Mouse (Mus musculus): Measurements from ENCODE around the gene Fbxw10. TPM values are rescaled to one million over a fixed set of nuclear protein-coding genes. Genes with fewer than 3 reads are reported as not detected.

Fbxw10 gene
- polyA plus RNA-seq, 1 experiment from 2014 or later, result 0.73 TPM

DNA sequence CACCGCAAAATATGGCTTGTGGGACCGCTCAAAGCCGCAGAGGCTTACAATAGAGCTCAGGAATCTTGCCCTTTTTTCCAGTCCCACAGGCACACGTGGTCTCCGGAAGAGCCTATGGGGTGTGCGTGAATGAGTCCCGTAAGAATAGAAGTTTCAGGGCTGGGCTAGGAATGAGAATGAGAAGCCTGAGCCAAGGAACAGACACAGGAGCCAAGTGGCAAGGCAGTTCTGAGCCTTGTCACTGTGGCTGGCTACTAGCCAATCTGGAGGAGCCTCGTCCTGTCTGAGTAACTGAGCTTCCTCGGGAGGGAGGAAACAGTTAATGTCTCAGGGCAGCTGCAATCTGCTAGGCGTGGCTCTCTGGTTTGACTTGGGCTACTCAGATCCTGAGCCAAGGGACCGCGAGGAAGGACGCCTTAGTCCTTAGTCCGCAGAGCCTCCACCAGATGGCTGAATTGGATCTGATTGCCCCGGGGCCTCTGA is 26.8 kb upstream of the Fbxw10 start, which contains the start of gene Trim16:
Gene Trim16 (plus strand): TSS at position 173 of the 483 bp plus-strand sequence.
- Histone ChIP-seq H3K4me1 (replicated peaks) (peaks cover 39% of the 10 kb centered on the region), H3K4me3 (replicated peaks) (peak within 1 kb of the TSS; percentile 44), H3K36me3 (no peaks in the 10 kb centered on the region), H3K27me3 (peaks cover 2% of the 10 kb centered on the region; the same call in 1 of the 2 replicates), H3K4me2 (peak within 1 kb of the TSS; percentile 69), H3K9ac (replicated peaks) (peak within 1 kb of the TSS; percentile 58), H3K9me3 (no peaks in the 10 kb centered on the region), H3K27ac (peak within 1 kb of the TSS; percentile 66)
- WGBS, result 14% methylated on average over 15 of the region's 15 CpGs
- peak; percentile 61 for ATAC-seq (ENCODE audit: insufficient number of reproducible peaks, insufficient read depth, low FRiP score, low TSS enrichment, low read depth)

DNA sequence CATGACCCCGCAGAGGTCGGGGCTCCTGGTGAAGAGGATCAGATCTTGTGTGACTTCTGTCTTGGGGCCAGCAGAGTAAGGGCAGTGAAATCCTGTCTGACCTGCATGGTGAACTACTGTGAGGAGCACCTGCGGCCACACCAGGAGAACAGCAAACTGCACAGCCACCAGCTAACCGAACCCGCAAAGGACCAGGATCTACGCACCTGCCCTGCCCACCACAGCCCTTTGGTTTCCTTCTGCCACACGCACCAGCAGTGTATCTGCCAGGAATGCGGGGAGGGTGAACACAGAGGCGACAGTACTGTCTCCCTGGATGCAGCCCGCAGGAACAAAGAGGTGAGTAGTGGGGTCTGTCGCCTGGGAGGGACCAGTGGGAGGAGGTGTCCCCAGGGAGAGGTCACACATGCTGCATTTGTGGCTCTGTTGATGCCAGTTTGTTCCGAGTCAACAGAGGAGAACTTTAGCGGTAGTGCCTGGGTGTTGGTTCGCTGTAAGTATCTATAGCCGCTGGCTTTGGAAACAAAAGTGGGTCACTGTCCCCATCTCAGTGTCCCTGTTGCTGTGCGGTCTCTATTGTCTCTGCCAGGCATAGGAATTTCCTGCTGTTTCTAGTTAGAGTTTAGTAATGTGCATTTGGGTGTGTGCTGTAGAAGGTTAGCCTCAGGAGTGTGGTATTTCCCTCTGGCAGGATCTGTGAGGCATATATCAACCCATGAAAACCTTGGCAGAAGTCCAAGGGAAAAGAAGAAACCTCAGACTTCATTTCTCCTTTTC is 26.0 kb upstream of the Fbxw10 start:
- no peaks in the 10 kb centered on the region for H3K36me3 ChIP-seq
- peak overlapping the region; percentile 66 for H3K27ac ChIP-seq
- no peaks in the 10 kb centered on the region for H3K9me3 ChIP-seq
- H3K4me2 ChIP-seq, result peak overlapping the region; percentile 69
- WGBS, result 22% methylated on average over 16 of the region's 16 CpGs
- peaks cover 2% of the 10 kb centered on the region; the same call in 1 of the 2 replicates for H3K27me3 ChIP-seq
- 0 out of 2 replicates have a peak, but pooled peaks have one; percentile 35 for ATAC-seq (ENCODE audit: insufficient number of reproducible peaks, insufficient read depth, low FRiP score, low TSS enrichment, low read depth)
- H3K4me3 ChIP-seq (replicated peaks), result peak overlapping the region; percentile 44
- peak overlapping the region; percentile 58 for H3K9ac ChIP-seq (replicated peaks)
- peaks cover 46% of the 10 kb centered on the region for H3K4me1 ChIP-seq (replicated peaks)

DNA sequence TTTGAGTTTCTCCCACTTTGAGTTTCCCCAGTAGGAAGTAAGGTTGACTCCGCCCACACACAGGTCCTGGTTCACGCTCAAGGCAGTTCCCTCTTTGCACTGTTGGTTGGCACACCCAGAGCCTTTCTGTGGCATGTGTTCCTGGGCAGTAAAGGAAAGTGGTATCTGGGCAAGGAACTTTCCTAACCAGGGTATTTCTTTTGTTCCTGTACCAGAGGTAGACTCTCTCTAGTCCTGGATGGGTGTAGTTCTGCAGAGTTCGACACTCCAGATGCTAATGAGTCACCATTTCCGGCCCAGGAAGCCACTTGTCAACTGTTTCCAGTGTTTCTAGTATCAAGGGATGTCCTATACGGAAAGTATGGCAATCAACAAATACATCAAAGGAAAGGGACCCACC is 25.0 kb upstream of the Fbxw10 start:
- ATAC-seq (ENCODE audit: insufficient number of reproducible peaks, insufficient read depth, low FRiP score, low TSS enrichment, low read depth), result no peak
- H3K9ac ChIP-seq (replicated peaks), result no peak overlapping the region

DNA sequence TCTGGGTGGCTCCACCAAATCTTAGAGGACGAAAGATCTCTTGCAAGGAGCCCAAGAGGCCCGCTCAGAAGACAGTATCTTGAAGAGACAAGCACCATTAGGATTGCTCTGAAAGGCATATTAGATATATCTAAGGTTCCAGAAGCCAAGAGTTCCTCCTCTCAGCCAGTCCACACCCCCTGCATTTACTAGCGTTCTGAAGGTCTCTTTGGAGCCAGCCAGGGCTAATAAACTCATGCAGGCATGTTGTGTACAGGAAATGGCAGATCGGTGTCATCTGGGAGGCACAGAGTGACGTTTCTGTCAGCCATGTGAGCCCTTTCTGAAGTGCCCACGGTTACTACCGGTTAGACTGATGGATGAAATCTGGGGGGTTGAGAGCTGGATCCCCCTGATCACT is 22.7 kb upstream of the Fbxw10 start:
- Histone ChIP-seq H3K4me2 (0 out of 2 replicates have a peak overlapping the region, but pooled peaks have one; percentile 3), H3K36me3 (no peaks in the 10 kb centered on the region), H3K4me3 (replicated peaks) (no peak overlapping the region), H3K4me1 (replicated peaks) (peaks cover 47% of the 10 kb centered on the region), H3K9ac (replicated peaks) (no peak overlapping the region), H3K9me3 (no peaks in the 10 kb centered on the region), H3K27ac (no peak overlapping the region), H3K27me3 (peaks cover 2% of the 10 kb centered on the region; the same call in 1 of the 2 replicates)
- WGBS, result 58% methylated on average over 7 of the region's 7 CpGs
- ATAC-seq (ENCODE audit: insufficient number of reproducible peaks, insufficient read depth, low FRiP score, low TSS enrichment, low read depth), result no peak

More for the DNA sequence above, 25.0 kb upstream of the Fbxw10 start:
- H3K4me3 ChIP-seq (replicated peaks), result peak overlapping the region; percentile 5; the same call in 1 of the 2 replicates
- H3K4me1 ChIP-seq (replicated peaks), result peaks cover 47% of the 10 kb centered on the region
- peaks cover 2% of the 10 kb centered on the region; the same call in 1 of the 2 replicates for H3K27me3 ChIP-seq
- no peaks in the 10 kb centered on the region for H3K36me3 ChIP-seq
- H3K4me2 ChIP-seq, result peak overlapping the region; percentile 41
- H3K9me3 ChIP-seq, result no peaks in the 10 kb centered on the region
- no peak overlapping the region for H3K27ac ChIP-seq
- WGBS, result 70% methylated on average over 5 of the region's 5 CpGs

DNA sequence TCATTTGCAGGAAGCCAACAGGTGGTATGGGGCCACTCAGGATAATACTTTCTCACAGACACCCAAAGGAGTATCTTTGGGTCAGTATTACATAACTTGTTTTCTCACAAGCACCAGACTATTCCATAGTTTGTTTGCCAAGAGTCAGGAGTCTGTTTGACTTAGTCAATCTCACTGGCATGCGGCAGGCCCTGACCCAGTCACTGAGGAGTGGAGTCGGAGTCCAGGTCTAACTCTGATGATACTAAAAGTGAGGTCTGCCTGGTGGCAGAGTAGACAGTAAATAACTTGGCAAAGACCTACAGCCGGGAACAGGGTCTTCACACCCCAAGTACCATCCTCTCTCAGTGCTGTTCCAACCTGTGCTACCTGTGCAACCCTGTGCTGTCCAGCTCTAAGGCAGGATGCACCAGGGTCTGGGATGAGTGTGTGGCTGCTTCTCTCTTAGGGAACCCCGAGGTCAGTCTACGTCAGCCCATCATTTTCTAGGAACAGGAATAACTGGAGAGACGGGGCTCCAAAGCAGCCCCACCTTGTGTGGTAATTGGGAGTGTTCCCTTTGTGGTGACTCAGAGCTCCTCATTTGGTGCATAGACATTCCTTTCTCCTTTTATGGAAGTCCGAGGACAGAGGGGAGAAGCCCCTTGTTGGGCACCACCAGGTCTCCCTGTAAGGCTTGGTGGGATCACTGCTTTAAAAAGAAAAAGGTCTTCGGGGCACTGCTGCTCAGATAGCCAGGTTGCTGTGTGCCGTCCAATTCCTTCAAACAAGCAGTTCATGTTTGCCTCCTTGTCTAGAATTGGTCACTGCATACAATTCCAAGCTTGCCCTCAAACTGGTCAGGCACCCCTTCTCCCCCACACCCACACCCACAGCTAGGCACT is 21.4 kb upstream of the Fbxw10 start:
- no peak for ATAC-seq (ENCODE audit: insufficient number of reproducible peaks, insufficient read depth, low FRiP score, low TSS enrichment, low read depth)
- peaks cover 36% of the 10 kb centered on the region for H3K4me1 ChIP-seq (replicated peaks)
- H3K9ac ChIP-seq (replicated peaks), result no peak overlapping the region
- 76% methylated on average over 9 of the region's 9 CpGs for WGBS
- H3K36me3 ChIP-seq, result no peaks in the 10 kb centered on the region
- H3K27ac ChIP-seq, result no peak overlapping the region
- H3K27me3 ChIP-seq, result peaks cover 2% of the 10 kb centered on the region; the same call in 1 of the 2 replicates
- H3K4me3 ChIP-seq (replicated peaks), result no peak overlapping the region
- H3K4me2 ChIP-seq, result no peak overlapping the region
- no peaks in the 10 kb centered on the region for H3K9me3 ChIP-seq

DNA sequence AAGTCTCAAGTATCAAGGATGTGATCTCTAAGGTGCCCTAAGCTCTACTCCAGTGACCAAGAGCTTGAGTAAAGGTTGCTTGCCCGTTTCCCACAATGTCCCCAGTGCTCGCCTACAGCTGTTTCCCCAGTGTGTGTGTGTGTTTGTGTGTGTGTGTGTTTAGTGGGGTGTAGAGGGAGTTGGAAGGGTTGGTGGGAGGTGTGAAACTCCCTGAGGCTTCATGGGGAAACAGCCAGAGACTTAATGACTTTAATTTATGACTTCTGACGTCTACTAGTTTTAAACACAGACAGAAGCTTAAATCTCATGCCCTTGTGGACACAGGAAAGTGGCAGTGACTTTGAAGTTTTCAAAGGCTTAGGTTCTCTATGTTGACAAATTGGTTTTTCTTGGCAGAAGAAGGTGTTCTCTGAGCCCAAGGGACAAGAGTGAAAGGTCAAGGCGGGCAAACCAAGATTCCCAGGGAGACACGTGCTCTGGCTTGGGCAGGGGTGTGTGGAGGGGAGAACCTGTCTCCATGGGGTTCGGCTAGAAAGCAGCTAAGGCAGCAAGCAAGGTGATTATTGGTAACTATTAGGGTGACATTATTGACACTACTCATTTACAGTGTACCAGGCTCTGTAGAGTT is 20.6 kb upstream of the Fbxw10 start:
- no peak for ATAC-seq (ENCODE audit: insufficient number of reproducible peaks, insufficient read depth, low FRiP score, low TSS enrichment, low read depth)
- WGBS, result 24% methylated on average over 6 of the region's 6 CpGs
- H3K27ac ChIP-seq, result no peak overlapping the region
- H3K27me3 ChIP-seq, result no peaks in the 10 kb centered on the region
- no peaks in the 10 kb centered on the region for H3K9me3 ChIP-seq
- no peak overlapping the region for H3K4me3 ChIP-seq (replicated peaks)
- peaks cover 28% of the 10 kb centered on the region for H3K4me1 ChIP-seq (replicated peaks)
- H3K36me3 ChIP-seq, result no peaks in the 10 kb centered on the region
- H3K9ac ChIP-seq (replicated peaks), result no peak overlapping the region
- no peak overlapping the region for H3K4me2 ChIP-seq

DNA sequence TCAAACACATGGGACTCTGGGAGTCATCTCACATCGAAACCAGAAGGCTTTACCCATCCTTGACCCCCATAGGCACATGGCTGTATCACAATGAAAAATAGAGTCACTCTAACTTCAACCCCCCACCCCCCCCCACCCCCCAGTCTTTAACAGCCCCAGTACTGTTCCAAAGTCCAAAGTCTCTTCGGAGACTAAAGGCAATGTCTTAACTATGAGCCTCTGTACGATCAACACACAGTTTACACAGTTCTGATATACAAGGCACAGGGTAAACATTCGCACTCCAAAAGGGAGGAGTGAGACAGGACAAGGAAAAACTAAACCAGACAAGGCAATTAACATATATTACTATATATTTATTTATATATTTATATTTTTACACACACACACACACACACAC is 19.7 kb upstream of the Fbxw10 start:
- Histone ChIP-seq H3K4me2 (no peak overlapping the region), H3K36me3 (no peaks in the 10 kb centered on the region), H3K9ac (replicated peaks) (no peak overlapping the region), H3K4me1 (replicated peaks) (peaks cover 23% of the 10 kb centered on the region), H3K27me3 (no peaks in the 10 kb centered on the region), H3K9me3 (no peaks in the 10 kb centered on the region), H3K4me3 (replicated peaks) (no peak overlapping the region), H3K27ac (no peak overlapping the region)
- 94% methylated on average over 4 of the region's 4 CpGs for WGBS
- ATAC-seq (ENCODE audit: insufficient number of reproducible peaks, insufficient read depth, low FRiP score, low TSS enrichment, low read depth), result no peak

DNA sequence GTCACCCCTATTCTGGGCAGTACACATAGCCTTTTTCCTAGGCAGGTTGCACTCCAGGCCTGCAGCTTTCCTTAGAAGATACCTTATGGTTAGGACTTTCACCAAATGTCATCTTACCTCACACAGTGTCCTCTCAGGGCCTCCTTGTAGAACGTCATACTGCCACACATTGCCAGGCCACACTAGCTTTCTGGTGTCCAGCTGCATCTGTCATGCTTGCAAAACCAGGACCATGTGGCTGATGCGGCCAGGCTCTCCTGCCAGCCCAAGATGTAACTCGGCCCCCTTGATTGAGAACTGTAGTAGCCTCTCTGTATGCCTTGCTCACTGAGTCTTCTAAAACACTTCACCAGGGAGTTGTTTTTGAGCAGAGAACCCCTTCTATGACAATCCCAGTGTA is 19.0 kb upstream of the Fbxw10 start:
- Histone ChIP-seq H3K4me3 (replicated peaks) (no peak overlapping the region), H3K27ac (no peak overlapping the region), H3K4me1 (replicated peaks) (peaks cover 23% of the 10 kb centered on the region), H3K9me3 (no peaks in the 10 kb centered on the region), H3K36me3 (no peaks in the 10 kb centered on the region), H3K27me3 (no peaks in the 10 kb centered on the region), H3K4me2 (no peak overlapping the region), H3K9ac (replicated peaks) (no peak overlapping the region)
- ATAC-seq (ENCODE audit: insufficient number of reproducible peaks, insufficient read depth, low FRiP score, low TSS enrichment, low read depth), result no peak
- WGBS, result 74% methylated on average over 3 of the region's 3 CpGs

DNA sequence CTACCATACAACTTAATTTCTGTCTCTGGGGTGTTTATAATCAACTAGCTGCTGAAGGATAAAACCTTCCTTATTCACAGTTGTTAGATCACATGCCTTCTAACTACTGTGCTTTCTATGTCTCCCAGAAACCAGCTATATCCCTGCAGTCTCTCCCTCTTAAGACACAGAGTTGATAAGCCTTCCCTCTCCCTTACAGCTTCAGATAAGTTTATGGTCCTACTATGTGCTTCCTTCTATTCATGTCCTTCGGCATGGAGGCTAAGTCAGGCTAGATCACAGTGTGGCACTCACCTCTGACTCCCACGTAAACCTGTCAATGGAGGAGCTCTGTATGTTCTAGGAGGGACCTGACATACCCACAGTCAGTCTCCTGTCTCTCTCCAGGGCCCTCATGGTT is 16.5 kb upstream of the Fbxw10 start:
- H3K9me3 ChIP-seq, result no peaks in the 10 kb centered on the region
- H3K4me2 ChIP-seq, result no peak overlapping the region
- WGBS, result 84% methylated on average over 2 of the region's 2 CpGs
- no peak overlapping the region for H3K27ac ChIP-seq
- ATAC-seq (ENCODE audit: insufficient number of reproducible peaks, insufficient read depth, low FRiP score, low TSS enrichment, low read depth), result no peak
- no peak overlapping the region for H3K4me3 ChIP-seq (replicated peaks)
- no peaks in the 10 kb centered on the region for H3K36me3 ChIP-seq
- H3K9ac ChIP-seq (replicated peaks), result 0 out of 2 replicates have a peak overlapping the region, but pooled peaks have one; percentile 3
- H3K4me1 ChIP-seq (replicated peaks), result peaks cover 11% of the 10 kb centered on the region
- H3K27me3 ChIP-seq, result no peaks in the 10 kb centered on the region

DNA sequence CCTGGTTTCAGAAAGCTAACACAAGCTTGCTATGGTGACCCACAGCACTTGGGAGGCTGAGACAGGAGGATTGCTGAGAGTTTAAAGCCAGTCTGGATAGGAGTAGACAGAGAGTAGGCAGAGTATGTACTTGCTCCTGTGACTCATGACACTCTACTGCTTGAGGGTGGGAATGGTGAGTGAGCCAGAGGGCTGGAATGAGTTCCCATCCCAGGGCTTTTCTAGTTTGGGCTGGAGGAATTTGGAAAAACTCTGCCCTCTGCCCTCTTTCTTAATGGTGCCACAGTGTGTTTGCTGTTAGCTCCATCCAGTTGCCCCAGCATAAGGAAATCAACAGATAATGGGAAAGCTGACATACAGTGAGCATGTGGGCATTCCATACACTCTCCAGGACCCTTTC is 15.0 kb upstream of the Fbxw10 start:
- no peaks in the 10 kb centered on the region for H3K36me3 ChIP-seq

DNA sequence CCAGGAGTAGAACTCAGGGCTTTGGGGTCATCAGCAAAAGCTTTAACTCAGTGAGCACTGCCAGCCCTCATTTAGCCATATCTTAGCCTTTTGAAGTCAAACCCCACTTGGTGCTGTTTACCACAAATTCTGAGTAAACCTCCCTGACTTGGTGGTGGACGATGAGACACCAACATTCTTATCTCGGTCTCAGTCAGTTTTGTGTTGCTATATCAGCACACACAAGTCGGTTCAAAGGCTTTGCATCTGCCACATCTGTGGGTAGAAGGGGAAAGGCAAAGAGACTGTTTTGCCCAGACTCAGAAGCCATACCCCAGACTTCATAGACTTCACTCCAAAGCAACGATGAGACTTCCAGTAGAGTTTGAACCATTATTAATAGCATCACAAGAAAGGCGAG is 2.3 kb upstream of the Fbxw10 start:
- Histone ChIP-seq H3K36me3 (peaks cover 10% of the 10 kb centered on the region), H3K9me3 (no peaks in the 10 kb centered on the region), H3K4me2 (no peak overlapping the region), H3K4me1 (replicated peaks) (peaks cover 16% of the 10 kb centered on the region), H3K4me3 (replicated peaks) (no peak overlapping the region), H3K27ac (no peak overlapping the region), H3K27me3 (no peaks in the 10 kb centered on the region), H3K9ac (replicated peaks) (no peak overlapping the region)
- 82% methylated on average over 5 of the region's 5 CpGs for WGBS
- ATAC-seq (ENCODE audit: insufficient number of reproducible peaks, insufficient read depth, low FRiP score, low TSS enrichment, low read depth), result no peak

More for the DNA sequence above, 15.0 kb upstream of the Fbxw10 start:
- Histone ChIP-seq H3K27ac (no peak overlapping the region), H3K4me1 (replicated peaks) (no peaks in the 10 kb centered on the region), H3K9ac (replicated peaks) (no peak overlapping the region), H3K4me2 (no peak overlapping the region), H3K27me3 (no peaks in the 10 kb centered on the region), H3K9me3 (no peaks in the 10 kb centered on the region), H3K4me3 (replicated peaks) (no peak overlapping the region)
- ATAC-seq (ENCODE audit: insufficient number of reproducible peaks, insufficient read depth, low FRiP score, low TSS enrichment, low read depth), result no peak

Measured in limb, embryonic 12.5 days (tissue).